Mouse (Mus musculus) brain, embryonic 14.5 days (tissue): ENCODE measurements around the gene Uchl3.

ENCODE experiments used
- CTCF ChIP-seq: fragments of 200-500 bp; IDR thresholded peaks from 2 replicates; pipeline ENCODE4 v1.5.1; 2012; ENCODE audit warnings: inconsistent platforms, mild to moderate bottlenecking, moderate library complexity, borderline replicate concordance; ENCODE audit not compliant: insufficient read depth, insufficient read length; ENCODE audit errors: extremely low read depth
- POLR2A ChIP-seq: fragments of 200-500 bp; IDR thresholded peaks from 2 replicates; pipeline ENCODE4 v1.6.1; 2012; ENCODE audit warnings: mild to moderate bottlenecking, inconsistent platforms, borderline replicate concordance; ENCODE audit not compliant: poor library complexity, insufficient read depth, insufficient read length, severe bottlenecking; ENCODE audit errors: extremely low read depth

DNA sequence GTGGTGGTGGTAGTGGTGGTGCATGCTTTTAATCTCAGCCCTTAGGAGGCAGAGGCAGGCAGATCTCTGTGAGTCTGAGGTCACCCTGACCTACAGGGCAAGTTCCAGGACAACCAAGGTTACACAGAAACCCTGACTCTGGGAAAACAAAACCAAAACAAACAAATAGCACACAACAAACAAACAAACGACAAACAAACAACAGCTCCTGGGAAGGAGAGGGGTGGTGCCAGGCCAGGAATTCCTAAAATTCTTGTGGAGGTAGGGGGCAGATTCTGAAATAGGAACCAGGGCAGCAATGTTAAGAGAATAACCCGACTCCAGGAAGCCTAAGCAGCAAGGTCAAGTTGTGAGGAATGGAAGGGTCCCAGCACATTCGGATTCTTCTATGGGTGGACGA, 83.7 kb downstream of the Uchl3 start:
- TF ChIP-seq POLR2A (no peak), CTCF (no peak)
